Mouse (Mus musculus) leukemia stem cell, adult 10-12 weeks (primary cell): ENCODE measurements around the gene Lgi1. TPM values are rescaled to one million over a fixed set of nuclear protein-coding genes. Genes with fewer than 3 reads are reported as not detected.

Experiments
- polyA plus RNA-seq: library from polyadenylated mRNA; stranded (reverse); fragments of >175 nt; gene quantifications from 2 replicates; pipeline ENCODE4 v1.2.3, GENCODE M21; 2012; ENCODE audit warnings: low replicate concordance

Gene Lgi1
- not detected in 2 replicates for polyA plus RNA-seq

DNA sequence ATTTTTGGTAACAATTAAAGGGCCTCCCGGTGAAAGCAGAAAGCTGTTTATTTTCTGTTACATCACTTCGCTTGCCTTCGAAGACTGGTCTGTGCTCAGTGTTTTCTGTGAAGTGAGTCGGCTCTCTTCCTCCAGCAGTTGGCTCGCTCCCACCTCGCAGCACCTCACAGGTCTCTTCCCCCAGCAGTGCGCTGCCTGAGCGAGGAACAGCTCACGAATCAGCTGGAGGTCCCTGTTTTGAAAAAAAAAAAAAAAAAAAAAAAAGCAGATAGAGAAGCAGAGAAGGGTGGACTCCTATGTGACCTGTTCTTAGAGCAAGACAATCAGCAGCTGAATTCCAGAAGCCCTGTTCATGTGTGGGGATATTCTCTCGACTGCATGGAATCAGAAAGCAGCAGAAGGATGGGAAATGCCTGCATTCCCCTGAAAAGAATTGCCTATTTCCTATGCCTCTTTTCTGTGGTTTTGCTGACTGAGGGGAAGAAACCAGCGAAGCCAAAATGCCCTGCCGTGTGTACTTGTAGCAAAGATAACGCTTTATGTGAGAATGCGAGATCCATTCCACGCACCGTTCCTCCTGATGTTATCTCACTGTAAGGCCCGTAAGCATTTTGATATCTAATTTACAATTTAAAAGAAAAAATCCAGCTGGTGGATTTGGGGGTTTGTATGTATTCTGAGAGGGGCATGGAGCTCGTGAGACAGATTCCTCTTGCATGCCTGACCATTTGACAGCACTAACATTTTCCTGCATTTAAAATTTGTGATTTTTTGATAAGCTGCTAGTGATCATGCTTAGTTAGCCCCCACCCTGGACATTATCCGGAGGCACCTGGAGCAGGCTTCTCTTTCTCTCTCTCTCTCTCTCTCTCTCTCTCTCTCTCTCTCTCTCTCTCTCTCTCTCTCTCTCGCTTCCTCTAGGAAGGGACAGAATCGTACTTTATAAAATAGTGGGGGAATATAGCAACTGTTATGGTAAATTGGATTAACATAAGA lies at the start of gene Lgi1:
Gene Lgi1, plus strand, starts transcription at position 32 of the 996 bp plus-strand sequence.

DNA sequence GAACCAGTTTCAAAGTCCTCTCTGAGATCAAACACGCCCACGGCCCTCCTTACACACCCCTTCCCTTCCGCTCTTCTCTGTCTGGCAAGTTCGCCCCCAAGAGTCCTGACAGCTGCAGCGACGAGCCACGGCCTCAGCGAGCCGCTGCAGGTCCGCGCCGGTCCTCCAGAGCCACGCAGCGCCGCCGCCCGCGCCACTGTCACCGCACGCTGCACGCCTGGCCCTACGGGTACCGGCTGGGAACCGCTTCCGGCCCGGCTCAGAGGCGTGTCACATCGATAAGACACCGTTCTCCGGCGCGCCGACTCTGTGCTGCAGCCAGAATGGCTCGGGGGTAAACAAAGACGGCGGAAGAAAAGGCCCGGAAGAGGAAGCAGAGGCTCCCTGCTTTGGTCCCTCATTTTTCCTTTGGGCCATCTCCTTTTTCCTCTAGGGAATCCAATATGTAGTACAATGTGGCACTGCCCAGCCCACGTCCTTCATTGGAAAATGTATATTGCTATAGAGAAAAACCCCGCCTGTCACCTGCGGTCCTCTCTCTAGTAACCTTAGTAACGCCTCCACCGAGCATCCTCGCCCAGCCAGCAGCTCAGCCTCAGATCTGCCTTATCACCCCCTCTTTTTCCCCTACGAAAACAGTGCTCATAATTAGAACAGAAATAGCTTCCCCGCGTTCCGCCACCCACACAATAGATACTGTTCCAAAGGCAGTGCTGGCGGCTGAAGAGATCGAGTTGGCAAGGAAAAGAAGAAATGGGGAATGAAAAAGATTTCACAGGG lies 40.2 kb upstream of the Lgi1 start, which contains the start of gene Fra10ac1:
Gene Fra10ac1, minus strand, starts transcription at position 252 of the 780 bp plus-strand sequence.

Other genes starting within 250 kb of the Lgi1 start
- gene Myof, start 221.0 kb upstream of the Lgi1 start, polyA plus RNA-seq, result 1.4 and 3.9 TPM in 2 replicates
- gene Cep55, start 209.5 kb upstream of the Lgi1 start, polyA plus RNA-seq, result 0.28 and 0.70 TPM in 2 replicates
- not detected in 2 replicates for gene Ffar4, start 167.5 kb upstream of the Lgi1 start, polyA plus RNA-seq
- not detected in 2 replicates for gene Rbp4, start 139.3 kb upstream of the Lgi1 start, polyA plus RNA-seq
- gene Pde6c, start 131.8 kb upstream of the Lgi1 start, polyA plus RNA-seq, result not detected in 2 replicates
- 3.9 and 10.4 TPM in 2 replicates for gene Fra10ac1, start 40.4 kb upstream of the Lgi1 start, polyA plus RNA-seq
- gene Slc35g1, start 131.4 kb downstream of the Lgi1 start, polyA plus RNA-seq, result 5.7 and 9.7 TPM in 2 replicates
- 0.05 TPM in 1 of 2 replicates, not detected in the other for gene Plce1, start 216.6 kb downstream of the Lgi1 start, polyA plus RNA-seq